In the genomic region with DNA sequence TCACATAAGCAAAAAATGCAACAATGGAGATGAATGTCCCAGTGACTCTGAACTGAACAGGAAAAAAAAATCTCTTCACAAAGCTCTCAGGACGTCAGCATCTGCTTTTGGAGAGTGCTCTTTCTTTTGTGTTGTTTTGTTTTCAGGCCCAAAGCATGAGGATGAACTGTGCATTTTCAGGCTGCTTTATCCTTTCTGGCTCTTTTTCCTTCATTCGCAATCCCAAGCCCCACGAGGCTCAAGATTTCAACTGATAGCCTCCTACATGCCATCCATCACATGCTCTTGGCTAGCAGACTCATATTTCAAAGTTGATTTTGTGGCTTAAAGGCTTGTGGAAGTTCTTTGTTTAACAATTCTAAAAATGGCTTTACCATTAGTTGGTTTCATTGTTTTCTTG, we compare ENCODE assay signal across 18 mouse cellular contexts.
"Had no signal": no experiment of that assay in that cellular context is flagged by ENCODE, and none has a peak within 500 bp of the region (broad histone marks: within the 10 kb centered on the region; RNA-seq: fewer than 3 reads in every experiment).

No protein-coding gene starts in this region.

- H3K4me2 ChIP-seq: limb, embryonic 13.5 days; liver, embryonic 12.5 days; liver, embryonic 15.5 days; lung, embryonic 15.5 days; neural tube, embryonic 13.5 days had no signal

- DNase-seq: kidney, adult 2 months; kidney, postnatal 10 days; kidney, postnatal 36 days; liver; lung, adult 18-20 months; lung, postnatal 10 days; lung, postnatal 36 days; midbrain, embryonic 14.5 days; retina, postnatal 1 day; thymus, adult 18-20 months; thymus, postnatal 36 days had no signal

- ATAC-seq: liver, embryonic 12.5 days had no signal

- H3K9me3 ChIP-seq: limb, embryonic 10.5 days; limb, embryonic 13.5 days; liver, embryonic 12.5 days; liver, embryonic 15.5 days; lung, embryonic 15.5 days; megakaryocyte, embryonic 14.5 days; neural tube, embryonic 13.5 days had no signal

- H3K27ac ChIP-seq: limb, embryonic 10.5 days; limb, embryonic 13.5 days; liver, embryonic 12.5 days; liver, embryonic 15.5 days; lung, embryonic 15.5 days; neural tube, embryonic 13.5 days had no signal

- H3K9ac ChIP-seq: limb, embryonic 13.5 days; liver, embryonic 12.5 days; liver, embryonic 15.5 days; lung, embryonic 15.5 days; neural tube, embryonic 13.5 days had no signal

- H3K36me3 ChIP-seq: limb, embryonic 10.5 days; limb, embryonic 13.5 days; liver, embryonic 12.5 days; liver, embryonic 15.5 days; lung, embryonic 15.5 days; neural tube, embryonic 13.5 days had no signal

- H3K27me3 ChIP-seq: limb, embryonic 13.5 days; liver, embryonic 12.5 days; liver, embryonic 15.5 days; lung, embryonic 15.5 days; megakaryocyte, embryonic 14.5 days; neural tube, embryonic 13.5 days had no signal

- H3K4me3 ChIP-seq: limb, embryonic 10.5 days; limb, embryonic 13.5 days; liver, embryonic 12.5 days; liver, embryonic 15.5 days; lung, embryonic 15.5 days; megakaryocyte, embryonic 14.5 days; neural tube, embryonic 13.5 days had no signal

- H3K4me1 ChIP-seq: limb, embryonic 10.5 days; liver, embryonic 12.5 days; liver, embryonic 15.5 days; lung, embryonic 15.5 days; megakaryocyte, embryonic 14.5 days; neural tube, embryonic 13.5 days had no signal
